Mouse (Mus musculus): ENCODE data around the gene Gm5089. TPM values are rescaled to one million over a fixed set of nuclear protein-coding genes. Genes with fewer than 3 reads are reported as not detected.

The Gm5089 gene
- polyA plus RNA-seq, 2 experiments = not detected

DNA sequence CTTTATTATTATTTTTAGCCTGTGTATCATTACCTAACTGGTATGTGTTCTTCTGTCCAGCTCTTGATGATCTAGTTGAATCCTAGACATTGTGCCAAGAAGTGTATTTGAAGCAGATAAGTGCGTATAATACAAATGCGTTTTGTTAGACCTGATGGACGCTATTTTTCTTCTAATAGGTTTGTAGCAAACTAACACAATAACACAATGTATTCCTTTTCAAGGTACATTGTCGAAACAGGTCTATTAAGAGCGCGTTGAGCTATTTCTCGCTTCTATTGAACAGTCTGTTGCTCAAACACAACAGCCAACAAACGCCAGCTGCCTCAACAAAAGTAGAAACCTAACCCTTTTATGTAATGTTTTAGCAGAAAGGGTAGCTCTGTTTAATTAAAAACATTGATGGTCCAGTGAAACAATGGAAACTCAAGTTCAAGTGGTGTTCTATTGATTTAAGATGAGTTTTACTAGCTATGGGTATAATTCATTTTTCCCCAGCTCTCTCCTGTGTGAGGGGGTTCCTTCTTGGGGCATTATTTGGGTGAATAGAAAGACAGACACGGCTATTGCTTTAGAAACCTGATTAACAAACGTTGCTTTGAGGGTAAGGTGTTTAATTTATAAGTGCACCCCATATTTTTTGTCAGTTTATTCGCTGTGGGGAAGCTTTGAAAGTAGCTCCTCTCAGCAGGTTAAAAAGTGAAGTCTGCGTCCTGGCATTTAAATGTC lies 38.9 kb upstream of the Gm5089 start:
- no peak overlapping the region for H3K4me2 ChIP-seq (ENCODE audit: low read depth)

DNA sequence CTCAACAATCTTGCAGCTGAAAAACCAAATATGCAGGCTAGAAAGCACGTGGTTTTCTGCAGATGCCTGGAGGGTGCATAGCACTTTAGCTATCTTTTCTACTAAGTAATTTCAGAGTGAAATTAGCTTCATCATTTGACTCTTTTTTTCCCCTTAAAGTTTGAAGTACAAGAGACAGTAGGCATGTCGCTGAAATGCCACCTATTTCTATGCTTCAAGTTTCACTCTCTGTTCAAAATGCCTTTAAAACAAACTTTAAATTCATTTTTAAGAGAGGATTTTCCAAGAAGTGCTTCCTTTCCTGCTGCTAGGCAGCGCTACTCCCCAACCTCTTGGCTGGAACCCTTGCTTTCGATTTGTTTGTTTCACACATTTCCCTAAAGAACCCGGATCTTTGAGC lies 38.1 kb upstream of the Gm5089 start:
- TF ChIP-seq EP300 (IDR thresholded peaks at IDR 0.05; ENCODE audit: low read depth) (no peak), CTCF (IDR thresholded peaks at IDR 0.05; ENCODE audit: low read depth) (no peak)
- H3K9me3 ChIP-seq (ENCODE audit: control insufficient read depth, low read length) = no peaks in the 10 kb centered on the region
- ATAC-seq (ENCODE audit: insufficient read depth) = no peak
- H3K4me2 ChIP-seq (ENCODE audit: low read depth) = no peak overlapping the region
- H3K4me1 ChIP-seq (replicated peaks; ENCODE audit: control insufficient read depth in 2 of 2, insufficient read depth in 2 of 2, low read length in 1 of 2) = no peaks in the 10 kb centered on the region
- no peak overlapping the region for H3K9ac ChIP-seq (replicated peaks)
- no peaks in the 10 kb centered on the region for H3K36me3 ChIP-seq (replicated peaks; ENCODE audit: control insufficient read depth, insufficient read depth, low read depth)
- DNase-seq (ENCODE audit: low read depth in 3 of 3, low spot score in 3 of 3) = no peak
- no peak overlapping the region for H3K4me3 ChIP-seq (ENCODE audit: insufficient read depth in 1 of 2, low read depth in 2 of 2, low read length in 2 of 2)
- peaks cover 73% of the 10 kb centered on the region for H3K27me3 ChIP-seq (ENCODE audit: control insufficient read depth, insufficient read depth, low read length)
- no peak overlapping the region for H3K27ac ChIP-seq
- 2% methylated on average over 5 of the region's 5 CpGs for WGBS (ENCODE audit: insufficient replicate concordance)

More for the DNA sequence above, 38.9 kb upstream of the Gm5089 start:
- TF ChIP-seq EP300 (IDR thresholded peaks at IDR 0.05; ENCODE audit: low read depth) (no peak), CTCF (IDR thresholded peaks at IDR 0.05; ENCODE audit: low read depth) (no peak)
- Histone ChIP-seq H3K9ac (replicated peaks) (no peak overlapping the region), H3K36me3 (replicated peaks; ENCODE audit: control insufficient read depth, insufficient read depth, low read depth) (no peaks in the 10 kb centered on the region), H3K9me3 (ENCODE audit: control insufficient read depth, low read length) (no peaks in the 10 kb centered on the region), H3K27me3 (ENCODE audit: control insufficient read depth, insufficient read depth, low read length) (peaks cover 65% of the 10 kb centered on the region), H3K27ac (no peak overlapping the region), H3K4me1 (replicated peaks; ENCODE audit: control insufficient read depth in 2 of 2, insufficient read depth in 2 of 2, low read length in 1 of 2) (no peaks in the 10 kb centered on the region), H3K4me3 (ENCODE audit: insufficient read depth in 1 of 2, low read depth in 2 of 2, low read length in 2 of 2) (no peak overlapping the region)
- DNase-seq (ENCODE audit: low read depth in 3 of 3, low spot score in 3 of 3) (no peak), ATAC-seq (ENCODE audit: insufficient read depth) (no peak)
- 6% methylated on average over 12 of the region's 12 CpGs for WGBS (ENCODE audit: insufficient replicate concordance)

DNA sequence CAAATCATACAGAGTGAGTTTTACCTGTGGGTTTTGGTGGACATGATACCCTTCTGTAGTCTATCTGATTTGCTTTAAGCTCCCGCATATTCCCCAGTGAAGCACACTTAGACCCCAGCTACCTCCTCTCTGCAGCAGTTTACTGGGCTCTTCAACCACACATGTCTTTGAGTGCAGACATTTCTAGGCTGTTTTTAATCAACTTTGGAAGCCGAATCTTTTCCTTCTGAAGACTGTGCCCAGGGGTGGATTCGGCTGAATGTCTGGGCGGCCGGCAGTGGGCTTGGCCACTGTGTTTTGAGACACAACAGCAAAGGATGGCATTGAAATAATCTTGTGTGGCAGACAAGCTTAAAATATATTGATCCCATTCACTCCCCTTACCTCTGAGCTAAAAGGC lies 36.5 kb upstream of the Gm5089 start:
- ATAC-seq (ENCODE audit: insufficient read depth) = no peak
- Histone ChIP-seq H3K4me3 (ENCODE audit: insufficient read depth in 1 of 2, low read depth in 2 of 2, low read length in 2 of 2) (no peak overlapping the region), H3K27me3 (ENCODE audit: control insufficient read depth, insufficient read depth, low read length) (peaks cover 85% of the 10 kb centered on the region), H3K9ac (replicated peaks) (no peak overlapping the region), H3K9me3 (ENCODE audit: control insufficient read depth, low read length) (no peaks in the 10 kb centered on the region), H3K36me3 (replicated peaks; ENCODE audit: control insufficient read depth, insufficient read depth, low read depth) (no peaks in the 10 kb centered on the region), H3K4me1 (replicated peaks; ENCODE audit: control insufficient read depth in 2 of 2, insufficient read depth in 2 of 2, low read length in 1 of 2) (no peaks in the 10 kb centered on the region), H3K27ac (no peak overlapping the region), H3K4me2 (ENCODE audit: low read depth) (no peak overlapping the region)
- WGBS (ENCODE audit: insufficient replicate concordance) = 5% methylated on average over 5 of the region's 5 CpGs
- TF ChIP-seq EP300 (IDR thresholded peaks at IDR 0.05; ENCODE audit: low read depth) (no peak), CTCF (IDR thresholded peaks at IDR 0.05; ENCODE audit: low read depth) (no peak)
- no peak for DNase-seq (ENCODE audit: low read depth in 3 of 3, low spot score in 3 of 3)

DNA sequence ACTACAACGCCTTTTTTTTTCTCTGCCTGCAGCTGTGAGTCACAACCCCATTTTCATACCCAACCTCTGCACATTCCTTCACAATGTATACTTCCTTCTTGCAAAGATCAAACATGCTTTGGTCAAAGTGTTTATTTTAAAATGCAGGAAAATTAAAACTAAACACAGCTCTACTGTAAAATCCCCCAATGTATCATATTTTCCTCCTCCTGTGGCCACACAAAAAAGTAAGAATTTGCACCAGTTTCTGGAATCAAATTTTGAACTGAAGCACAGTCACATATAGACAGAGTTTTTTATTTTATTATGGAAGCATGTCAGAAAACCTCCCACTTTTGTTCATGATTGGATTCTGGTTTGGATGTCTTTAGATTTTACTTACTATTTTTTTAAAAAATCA lies 35.7 kb upstream of the Gm5089 start:
- no peak overlapping the region for H3K27ac ChIP-seq
- no peaks in the 10 kb centered on the region for H3K9me3 ChIP-seq (ENCODE audit: control insufficient read depth, low read length)
- no peak overlapping the region for H3K4me2 ChIP-seq (ENCODE audit: low read depth)
- no peak for TF ChIP-seq EP300 (IDR thresholded peaks at IDR 0.05; ENCODE audit: low read depth)
- H3K27me3 ChIP-seq (ENCODE audit: control insufficient read depth, insufficient read depth, low read length) = peaks cover 91% of the 10 kb centered on the region
- no peaks in the 10 kb centered on the region for H3K4me1 ChIP-seq (replicated peaks; ENCODE audit: control insufficient read depth in 2 of 2, insufficient read depth in 2 of 2, low read length in 1 of 2)
- H3K9ac ChIP-seq (replicated peaks) = no peak overlapping the region
- ATAC-seq (ENCODE audit: insufficient read depth) (no peak), DNase-seq (ENCODE audit: low read depth in 3 of 3, low spot score in 3 of 3) (no peak)
- no peak overlapping the region for H3K4me3 ChIP-seq (ENCODE audit: insufficient read depth in 1 of 2, low read depth in 2 of 2, low read length in 2 of 2)
- 7% methylated on average over 1 of the region's 1 CpGs for WGBS (ENCODE audit: insufficient replicate concordance)
- H3K36me3 ChIP-seq (replicated peaks; ENCODE audit: control insufficient read depth, insufficient read depth, low read depth) = no peaks in the 10 kb centered on the region

DNA sequence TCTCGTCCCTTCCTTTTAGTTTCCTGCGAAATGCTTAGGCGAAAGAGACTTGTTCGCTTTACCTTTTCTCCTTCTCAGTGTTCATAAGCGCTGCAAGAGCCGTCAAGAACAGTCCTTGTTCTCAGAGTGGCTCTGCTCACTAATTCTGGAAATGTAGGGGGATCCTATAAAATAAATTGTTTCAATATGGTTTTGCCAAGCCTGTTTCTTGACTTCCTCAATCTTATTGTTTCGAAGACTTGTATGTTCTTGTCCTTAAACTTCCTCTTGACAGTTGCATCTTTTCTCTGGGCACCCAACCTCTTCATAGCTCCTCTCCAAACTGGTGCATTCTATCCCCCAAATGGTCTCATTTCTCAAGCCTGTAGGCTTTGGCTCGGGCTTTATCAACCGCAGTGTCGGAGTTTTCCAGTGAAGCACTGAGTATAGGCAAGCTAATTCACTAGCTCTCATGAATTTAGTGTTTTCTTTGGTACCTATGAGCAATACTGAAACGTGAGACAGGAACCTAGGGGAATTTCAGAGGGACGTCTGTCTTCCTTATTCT lies 34.8 kb upstream of the Gm5089 start:
- 3% methylated on average over 12 of the region's 12 CpGs for WGBS (ENCODE audit: insufficient replicate concordance)
- Histone ChIP-seq H3K27ac (no peak overlapping the region), H3K4me2 (ENCODE audit: low read depth) (no peak overlapping the region), H3K9ac (replicated peaks) (no peak overlapping the region), H3K36me3 (replicated peaks; ENCODE audit: control insufficient read depth, insufficient read depth, low read depth) (no peaks in the 10 kb centered on the region), H3K4me3 (ENCODE audit: insufficient read depth in 1 of 2, low read depth in 2 of 2, low read length in 2 of 2) (no peak overlapping the region), H3K4me1 (replicated peaks; ENCODE audit: control insufficient read depth in 2 of 2, insufficient read depth in 2 of 2, low read length in 1 of 2) (no peaks in the 10 kb centered on the region), H3K9me3 (ENCODE audit: control insufficient read depth, low read length) (no peaks in the 10 kb centered on the region), H3K27me3 (ENCODE audit: control insufficient read depth, insufficient read depth, low read length) (peaks cover 91% of the 10 kb centered on the region)
- ATAC-seq (ENCODE audit: insufficient read depth) (no peak), DNase-seq (ENCODE audit: low read depth in 3 of 3, low spot score in 3 of 3) (no peak)
- TF ChIP-seq CTCF (IDR thresholded peaks at IDR 0.05; ENCODE audit: low read depth) (no peak), EP300 (IDR thresholded peaks at IDR 0.05; ENCODE audit: low read depth) (no peak)
